Mouse (Mus musculus): Measurements from ENCODE around the gene Satb2.
A peak's percentile ranks its signal among the peaks of the same experiment; 100 is the strongest.

The Satb2 gene

DNA sequence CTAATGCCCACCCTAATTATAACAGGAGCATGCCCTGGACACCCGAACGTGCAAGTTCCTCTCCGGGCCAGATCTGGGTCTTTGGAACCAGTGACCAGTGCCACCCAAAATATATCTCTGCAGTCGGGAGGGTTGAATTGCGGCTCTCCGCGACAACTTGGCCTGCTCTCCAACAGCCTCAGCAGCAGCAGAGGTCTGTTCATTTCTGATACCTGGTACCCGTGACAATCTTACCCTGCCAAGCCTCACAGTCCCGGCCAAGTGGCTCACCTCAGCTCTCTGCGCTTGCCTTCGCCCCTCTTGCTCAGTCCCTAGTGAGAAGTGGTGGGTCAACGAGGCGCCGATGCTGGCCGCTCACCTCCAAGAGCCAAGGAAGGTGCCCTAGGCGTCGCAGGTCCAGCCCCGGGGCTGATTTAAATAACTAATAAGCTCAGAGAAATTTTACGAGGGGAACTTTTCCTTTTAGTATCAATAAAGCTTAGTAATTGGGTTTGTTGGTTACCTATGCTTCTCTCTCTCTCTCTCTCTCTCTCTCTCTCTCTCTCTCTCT lies at the start of gene Satb2:
Gene Satb2, minus strand, starts transcription at position 500 of the 550 bp plus-strand sequence.
- DNase-seq (ENCODE audit: low spot score), result no peak

DNA sequence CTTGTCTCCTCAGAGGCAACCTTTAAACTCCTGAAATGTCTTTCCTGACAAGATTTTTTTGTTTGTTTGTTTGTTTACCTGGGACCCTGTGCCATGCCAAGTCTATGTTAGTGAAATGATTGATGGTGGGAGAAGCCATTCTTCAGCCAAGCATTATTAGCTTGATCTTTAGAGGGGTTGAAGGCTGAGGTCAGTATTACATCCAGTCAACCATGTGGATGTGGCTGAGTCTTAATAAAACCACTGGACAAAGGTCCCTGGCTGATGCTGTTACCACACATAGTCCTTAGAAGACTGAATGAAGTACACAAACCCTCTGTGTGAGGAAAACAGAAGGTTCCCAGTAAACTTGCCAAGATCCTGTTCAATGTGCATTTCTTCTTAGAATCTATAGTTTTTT lies 40.5 kb upstream of the Satb2 start:
- DNase-seq (ENCODE audit: low spot score), result no peak

DNA sequence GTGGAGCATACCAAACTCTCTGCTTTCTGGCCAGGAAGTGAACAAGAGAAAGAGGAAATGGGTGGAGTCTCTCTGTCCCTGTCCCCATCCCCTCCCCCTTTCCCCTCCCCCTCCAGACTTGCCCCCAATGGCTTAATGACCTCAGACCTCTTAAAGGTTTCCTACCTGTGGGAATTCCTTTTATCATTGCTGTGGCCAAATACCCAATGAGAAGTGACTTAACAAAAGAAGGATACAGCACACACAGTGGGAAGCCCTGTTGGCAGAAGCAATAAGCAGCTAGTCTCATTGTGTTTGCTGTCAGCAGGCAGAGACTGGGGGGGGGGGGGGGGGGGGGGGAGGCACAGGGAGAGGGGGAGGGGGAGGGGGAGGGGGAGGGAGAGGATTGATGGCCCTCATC lies 35.4 kb upstream of the Satb2 start:
- no peak for DNase-seq (ENCODE audit: low spot score)

DNA sequence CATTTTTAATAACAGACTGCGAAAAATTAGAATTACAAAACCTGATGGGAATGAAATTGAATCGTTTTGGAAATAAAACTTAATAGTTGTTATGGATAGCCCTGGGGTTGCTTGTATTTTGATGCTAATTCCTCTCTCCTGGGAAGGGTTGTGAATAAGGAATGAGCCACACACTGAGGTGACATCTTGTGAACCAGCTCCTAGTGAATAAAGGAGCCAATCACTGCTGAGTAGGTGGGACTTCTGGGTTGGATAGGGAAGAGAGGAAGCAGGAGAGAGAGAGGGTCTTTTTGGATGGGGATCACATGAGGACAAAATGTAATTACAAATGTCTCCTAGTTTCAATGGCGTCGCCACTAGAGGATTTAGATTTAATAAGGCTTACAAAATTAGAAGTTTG lies 30.7 kb upstream of the Satb2 start:
- no peak for DNase-seq (ENCODE audit: low spot score)

DNA sequence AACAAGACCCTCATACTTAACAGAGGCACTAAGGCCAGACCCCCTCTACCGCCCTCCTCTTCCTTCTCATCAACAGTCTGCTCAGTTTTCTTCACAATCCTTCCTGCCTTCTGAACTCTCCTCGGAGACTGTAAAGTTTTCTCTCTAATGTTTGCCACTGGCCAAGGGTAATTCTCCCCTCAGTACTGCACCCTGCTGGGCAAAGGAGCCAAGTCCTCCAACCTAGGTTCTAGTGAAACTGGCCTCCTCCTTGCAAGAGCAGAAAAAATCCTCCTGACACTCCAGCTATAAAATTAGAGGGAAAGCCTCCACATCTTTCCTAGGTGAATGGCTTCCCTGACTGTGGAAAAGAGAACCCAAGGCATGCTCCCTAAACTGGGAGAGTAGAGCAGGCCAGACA lies 16.6 kb upstream of the Satb2 start:
- no peak for DNase-seq (ENCODE audit: low spot score)

DNA sequence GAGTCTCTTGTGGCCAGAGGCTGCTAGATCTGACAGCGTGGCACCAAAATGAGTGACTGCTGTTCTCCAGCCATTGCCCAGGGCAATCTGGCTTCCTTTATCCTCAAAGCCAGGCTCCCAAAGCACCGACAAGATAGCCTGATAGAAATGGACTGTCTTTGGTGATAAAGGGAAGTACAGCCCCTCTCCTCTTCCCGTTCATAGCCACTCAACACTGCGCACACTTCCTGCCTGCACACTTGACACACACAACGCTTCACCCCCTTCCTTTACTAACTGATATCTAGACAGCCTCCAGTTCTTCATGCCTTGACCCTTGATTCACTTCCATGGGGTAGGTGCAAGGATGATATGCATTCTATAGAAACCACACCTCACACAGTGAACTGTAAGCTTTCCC lies 13.9 kb upstream of the Satb2 start:
- no peak for DNase-seq (ENCODE audit: low spot score)

DNA sequence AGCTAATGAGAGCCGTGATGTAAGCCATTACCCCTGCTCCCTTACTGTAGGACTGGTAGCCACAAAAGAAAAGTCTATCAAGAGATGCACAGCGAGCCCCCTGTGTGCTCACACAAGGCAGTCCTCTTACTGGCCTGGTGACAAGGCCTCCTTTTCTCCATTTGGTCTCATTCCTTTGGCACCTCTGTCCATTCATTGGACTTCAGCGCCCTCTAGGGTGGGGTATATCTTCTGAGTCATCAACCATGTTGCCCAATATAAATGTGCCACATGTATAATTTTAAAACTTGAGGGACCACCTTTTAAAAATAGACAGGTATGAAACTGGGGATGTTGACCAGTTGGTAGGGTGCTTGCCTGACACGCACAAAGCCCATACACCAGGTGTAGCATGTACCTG lies 13.2 kb upstream of the Satb2 start:
- no peak for DNase-seq (ENCODE audit: low spot score)

DNA sequence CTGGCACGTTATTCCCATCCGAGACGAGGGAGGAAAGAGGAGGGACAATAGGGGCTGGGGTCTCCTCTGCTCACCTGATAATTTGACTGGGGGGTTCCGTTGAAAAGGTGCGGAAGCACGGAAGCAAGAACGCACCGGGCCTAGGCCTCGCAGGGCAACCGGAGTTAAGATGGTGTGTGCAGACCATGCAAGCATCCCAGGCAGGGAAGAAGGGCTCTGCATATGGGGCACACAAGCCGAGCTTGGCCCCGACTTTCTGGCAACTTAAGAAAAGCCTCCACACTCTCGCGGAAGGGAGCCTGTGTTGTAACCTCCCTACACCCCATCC lies 6.0 kb upstream of the Satb2 start:
- no peak for DNase-seq (ENCODE audit: low spot score)

DNA sequence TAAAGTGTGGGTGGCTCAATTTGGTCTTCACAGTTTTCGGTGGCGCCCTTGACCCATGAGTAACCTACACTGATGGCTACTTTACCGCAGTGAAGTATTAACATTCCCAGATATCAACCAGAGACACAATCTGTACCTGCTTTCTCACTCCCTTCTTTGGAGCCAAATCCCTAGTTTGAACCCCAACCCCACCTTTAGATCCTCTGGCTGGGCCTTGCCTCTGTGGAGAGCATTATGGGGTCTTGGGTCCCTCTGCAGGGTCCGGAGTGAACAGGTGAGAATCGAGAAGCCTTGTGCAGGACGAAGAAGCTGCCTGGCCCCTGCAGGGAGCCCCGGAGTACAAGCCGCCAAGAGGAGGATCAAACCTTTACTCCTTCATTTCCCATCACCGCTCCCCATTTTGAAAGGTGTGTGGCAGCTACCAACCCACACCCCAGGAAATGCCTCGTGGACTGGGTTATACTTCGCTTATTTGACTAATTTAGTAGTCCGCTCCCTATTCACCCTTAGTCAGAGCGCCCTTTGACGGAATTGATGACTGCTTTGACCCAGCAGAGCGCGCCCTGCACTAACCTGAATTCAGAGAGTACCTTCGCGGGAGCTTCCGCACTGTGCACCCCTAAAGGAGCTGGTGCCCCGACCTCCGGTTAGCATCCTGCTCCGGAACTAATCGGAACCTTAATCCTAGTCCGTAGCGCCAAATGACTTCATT lies 5.5 kb upstream of the Satb2 start:
- no peak for DNase-seq (ENCODE audit: low spot score)

DNA sequence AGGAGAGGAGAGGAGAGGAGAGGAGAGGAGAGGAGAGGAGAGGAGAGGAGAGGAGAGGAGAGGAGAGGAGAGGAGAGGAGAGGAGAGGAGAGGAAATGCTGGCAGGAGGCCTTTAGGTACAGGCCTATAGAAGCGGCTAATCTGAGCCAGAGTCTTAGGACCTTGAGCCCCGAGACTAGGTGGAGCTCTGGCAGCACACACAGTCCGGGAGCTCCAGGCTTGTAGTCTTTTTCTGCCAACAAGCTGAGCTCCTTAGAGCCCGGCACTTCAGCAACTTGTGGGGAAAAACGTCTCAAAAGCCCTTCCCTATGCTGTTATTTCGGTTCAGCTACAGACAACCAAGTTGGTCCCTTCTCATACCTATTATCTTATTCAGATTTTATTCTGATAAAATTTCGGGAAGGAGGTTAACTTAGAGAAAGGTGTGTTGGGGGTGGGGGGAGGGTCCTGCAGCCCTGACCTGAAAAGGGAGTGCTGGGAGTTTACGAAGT lies 4.7 kb upstream of the Satb2 start:
- no peak for DNase-seq (ENCODE audit: low spot score)

DNA sequence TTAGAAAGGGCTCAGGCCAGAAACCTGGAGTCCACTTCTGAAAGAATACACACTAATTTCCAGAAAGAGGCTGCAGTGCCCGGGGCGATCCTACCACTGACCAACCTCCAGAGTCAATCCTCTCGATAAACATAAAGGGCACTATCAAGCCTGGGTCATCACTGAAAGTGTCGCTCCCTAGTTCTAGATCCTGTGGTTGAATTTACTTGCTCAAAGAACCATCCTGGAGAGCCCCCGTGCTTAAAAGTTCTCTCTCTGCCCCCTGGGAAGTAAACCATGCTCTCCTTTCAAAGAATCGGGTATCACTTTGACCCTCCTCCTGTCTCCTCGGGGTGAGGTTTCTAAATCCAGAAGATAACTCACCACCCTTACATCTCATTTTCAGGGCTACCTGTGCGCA lies 4.2 kb upstream of the Satb2 start:
- DNase-seq (ENCODE audit: low spot score), result no peak

DNA sequence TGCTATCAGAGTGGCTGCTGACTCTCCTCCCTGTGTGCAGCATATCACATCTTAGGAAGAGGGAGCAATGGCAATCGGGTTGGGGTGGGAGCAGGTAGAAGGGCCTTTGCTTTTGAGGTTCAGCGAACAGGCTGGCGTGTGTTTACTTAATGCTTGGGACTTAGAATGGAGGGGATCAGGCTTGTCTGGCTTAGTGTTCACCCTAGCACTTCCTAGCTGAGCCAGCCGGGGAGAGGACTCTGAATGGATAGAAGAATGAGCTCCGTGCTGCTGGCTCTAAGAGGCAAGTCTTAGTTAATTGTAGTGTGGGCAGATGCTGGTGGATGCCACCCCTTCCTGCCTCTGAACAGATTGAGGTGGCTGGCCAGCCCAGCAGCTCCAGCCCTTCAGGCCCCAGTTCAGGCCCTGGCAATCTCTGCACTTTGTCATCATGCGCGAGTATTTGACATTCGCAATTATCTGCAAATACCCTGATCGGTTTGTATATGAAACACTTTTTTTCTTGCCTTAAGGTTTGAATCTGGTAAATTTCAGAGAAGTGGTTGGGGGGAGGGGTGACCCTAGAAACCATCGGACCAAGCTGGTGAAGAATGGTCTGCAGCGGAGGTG lies 3.6 kb upstream of the Satb2 start:
- no peak for DNase-seq (ENCODE audit: low spot score)

DNA sequence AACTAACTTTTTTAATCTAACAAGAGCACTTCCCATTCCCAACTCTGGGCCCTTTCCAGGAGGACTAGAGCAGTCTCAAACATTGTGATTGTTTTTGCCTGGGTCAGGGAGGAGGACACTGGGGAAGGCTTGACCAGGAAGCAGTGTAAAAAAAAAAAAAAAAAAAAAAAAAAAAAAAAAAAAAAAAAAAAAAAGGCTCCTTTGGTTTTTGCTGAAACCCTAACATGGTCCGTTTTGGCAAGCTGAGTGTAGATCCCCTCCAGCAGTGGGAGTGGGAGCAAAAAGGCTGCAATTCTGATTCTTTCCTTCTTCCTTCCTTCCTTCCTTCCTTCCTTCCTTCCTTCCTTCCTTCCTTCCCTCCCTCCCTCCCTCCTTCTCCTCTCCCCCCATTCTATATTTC lies 3.1 kb upstream of the Satb2 start:
- no peak for DNase-seq (ENCODE audit: low spot score)

DNA sequence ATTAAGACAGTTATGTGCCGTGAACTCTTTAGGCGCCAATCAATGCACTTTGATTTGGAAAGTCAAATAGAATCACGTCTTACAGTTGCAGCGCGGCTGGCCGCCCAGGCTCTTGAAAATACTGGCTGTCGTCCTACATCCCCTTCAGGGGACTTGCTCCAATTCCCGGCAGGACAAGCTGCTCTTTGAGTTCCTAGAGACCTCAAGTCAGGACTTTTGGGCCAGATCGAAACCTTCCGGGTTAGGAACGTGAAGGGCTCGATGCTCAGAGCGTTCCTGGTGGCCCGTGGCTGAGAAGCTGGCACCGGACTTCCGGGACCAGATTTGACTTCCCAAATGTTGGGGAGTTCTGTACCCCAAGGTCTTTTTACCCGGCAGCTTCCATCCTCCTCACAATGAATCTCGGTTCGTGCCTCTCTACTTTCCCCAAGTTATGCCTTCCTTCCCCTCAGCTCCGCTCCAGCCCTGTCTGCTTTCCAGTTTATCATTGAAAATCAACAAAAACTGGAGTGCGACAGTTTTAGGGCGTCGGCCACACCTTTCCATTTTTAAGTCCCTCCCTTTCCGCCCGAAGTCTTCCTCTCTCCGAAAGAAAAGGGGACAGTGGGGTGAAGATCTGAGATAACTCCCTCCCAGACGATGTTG lies 2.3 kb upstream of the Satb2 start:
- no peak for DNase-seq (ENCODE audit: low spot score)

DNA sequence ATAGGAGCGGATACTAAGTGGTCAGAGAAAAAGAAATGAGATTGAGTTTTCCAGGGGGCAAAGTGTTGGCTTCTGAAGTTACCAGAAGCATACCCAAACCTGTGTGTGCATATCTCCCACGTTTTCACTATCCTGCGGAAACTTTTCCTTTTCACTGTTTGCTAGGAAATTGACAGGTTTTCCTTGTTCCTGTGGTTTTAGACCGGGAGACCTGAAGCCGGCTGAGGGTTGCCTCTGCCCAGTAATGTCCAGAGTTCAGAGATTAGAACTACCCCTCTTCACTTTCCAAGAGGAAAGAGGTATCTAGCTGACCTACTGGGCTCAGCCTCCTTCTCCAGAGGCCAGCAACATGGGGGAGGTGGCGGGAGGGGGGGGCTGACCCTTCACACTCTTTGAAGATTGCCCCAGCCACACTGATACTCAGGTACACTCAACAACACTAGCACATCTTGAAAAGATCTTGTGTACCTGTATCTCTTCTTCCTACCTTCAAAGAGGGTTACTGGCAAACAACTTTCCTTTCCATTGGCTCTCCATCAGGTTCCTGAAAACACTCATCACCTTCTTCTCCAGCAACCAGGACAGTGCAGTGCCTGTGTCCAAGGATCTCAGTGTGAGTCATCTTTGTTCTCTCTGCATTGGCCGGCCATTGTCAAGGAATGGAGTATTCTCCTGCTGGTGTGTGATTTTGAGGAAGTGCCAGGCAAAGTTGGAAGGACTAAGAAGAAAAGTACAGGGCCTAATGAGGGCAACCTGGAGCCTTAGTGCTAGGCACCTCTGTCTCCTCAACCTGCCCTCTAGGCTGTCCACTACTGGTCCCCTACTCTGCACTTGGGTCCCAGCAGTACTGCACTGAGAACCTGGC lies 1.3 kb upstream of the Satb2 start:
- DNase-seq (ENCODE audit: low spot score), result no peak

DNA sequence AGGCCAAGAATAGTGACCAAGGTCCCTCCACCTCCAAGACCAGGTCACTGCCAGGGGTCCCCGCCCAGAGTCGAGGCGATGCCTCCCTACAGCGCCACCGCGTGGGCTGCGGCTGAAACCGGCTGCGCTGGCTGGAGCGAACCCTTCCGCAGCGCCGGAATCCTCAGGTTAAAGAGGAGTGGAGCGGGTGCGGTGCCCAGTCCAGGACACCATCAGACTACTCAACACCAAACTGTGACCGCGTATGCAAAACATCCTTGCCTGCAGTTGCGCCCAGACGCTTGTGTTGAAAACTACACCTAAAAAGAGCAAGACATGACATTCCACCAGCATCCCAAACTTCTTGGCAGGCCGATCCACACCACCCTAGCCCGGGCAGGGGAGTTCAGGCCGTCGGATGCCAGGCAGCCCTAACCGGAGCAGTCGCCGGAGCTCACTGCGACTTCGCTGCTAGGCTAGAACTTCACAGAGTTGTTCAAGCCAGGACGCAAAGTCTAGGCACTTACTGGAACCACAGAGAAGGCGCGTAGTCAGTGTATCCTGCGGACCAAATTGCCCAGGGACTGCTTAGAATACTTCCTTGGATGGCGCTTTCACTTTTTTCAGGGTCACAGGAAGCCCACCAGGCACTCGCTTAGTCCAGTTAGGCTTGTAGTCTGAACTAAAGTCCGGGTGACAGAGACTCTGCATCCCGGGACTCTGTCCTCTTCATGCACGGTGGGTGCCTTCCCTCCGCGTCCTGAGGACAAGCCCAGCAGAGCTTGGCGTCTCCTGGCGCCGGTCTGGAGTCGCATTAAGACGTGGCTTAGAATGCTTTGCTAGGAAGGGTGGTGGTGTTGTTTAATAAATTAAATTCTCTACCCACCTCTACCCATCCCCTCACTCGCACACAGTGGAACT lies 999 bp downstream of the Satb2 start:
- peak; percentile 68 for DNase-seq (ENCODE audit: low spot score)

DNA sequence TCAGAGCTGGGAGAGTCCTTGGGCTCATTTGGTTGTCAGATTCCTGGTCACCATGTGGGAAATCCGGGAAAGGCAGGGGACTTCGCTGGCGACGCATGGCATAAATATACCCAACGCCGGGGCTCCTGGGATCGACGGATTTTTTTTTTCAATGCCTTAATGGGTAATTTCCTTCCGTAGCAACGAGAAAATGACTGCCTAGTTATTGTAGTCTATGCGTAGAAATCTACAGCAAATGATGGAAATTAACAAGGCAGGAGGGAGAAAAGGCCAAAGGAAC lies 1.7 kb downstream of the Satb2 start:
- no peak for DNase-seq (ENCODE audit: low spot score)

DNA sequence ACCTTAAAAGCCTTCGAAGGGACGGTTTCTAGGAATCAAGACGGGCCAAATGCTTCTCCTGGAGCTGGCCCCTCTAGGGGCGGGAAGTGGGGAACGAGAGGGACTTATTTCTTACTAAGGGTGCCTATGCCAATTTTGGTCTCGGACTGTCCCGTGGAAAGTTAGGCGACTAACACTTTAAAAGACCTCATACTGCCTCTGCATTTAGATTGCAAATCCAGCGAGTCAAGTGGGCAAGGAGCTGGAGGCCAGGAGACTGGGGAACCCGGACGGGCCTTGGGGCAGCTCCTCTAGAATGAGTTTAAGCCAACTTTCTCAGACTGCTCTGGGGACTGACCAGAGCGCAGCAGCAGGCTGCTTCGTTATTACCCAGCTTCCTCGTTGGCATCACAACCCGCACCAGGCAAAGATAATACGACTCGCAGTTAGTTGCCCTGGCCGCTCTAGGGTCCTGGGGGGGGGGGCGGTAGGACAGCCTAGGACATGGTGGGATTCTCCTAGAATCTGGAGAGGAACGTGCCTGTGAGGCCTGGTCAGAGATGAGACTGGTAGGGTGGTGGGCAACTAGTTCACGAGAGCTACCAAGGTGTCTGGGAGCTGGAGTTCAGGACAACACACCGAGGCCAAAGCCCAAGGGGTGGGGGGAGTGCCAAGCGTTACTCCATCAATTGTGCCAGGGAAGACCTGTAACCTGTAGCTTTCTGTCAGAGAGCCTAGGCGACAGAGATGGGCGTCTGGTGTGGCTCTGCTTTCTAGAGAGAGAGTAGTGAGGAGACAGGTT lies 2.2 kb downstream of the Satb2 start:
- no peak for DNase-seq (ENCODE audit: low spot score)

DNA sequence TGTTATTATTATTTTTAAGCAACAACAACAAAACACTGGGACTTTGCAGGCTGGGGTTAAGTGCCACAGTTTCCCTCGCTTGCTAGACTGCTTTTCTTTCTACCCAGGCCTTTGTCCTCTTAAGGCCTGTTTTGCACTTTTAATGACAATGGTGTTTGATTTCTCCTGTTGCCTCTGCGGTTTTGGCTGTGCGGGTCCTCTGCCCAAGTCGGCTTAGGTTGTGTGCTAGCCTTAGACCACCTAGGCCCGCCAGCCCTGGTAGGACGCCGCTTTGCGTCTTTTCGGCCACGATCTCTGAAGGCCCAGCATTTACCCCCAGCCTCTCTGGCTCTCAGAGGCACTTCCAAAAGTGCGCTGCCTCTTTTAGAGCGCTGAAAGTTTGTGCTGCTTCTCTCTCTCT lies 2.9 kb downstream of the Satb2 start:
- DNase-seq (ENCODE audit: low spot score), result no peak

DNA sequence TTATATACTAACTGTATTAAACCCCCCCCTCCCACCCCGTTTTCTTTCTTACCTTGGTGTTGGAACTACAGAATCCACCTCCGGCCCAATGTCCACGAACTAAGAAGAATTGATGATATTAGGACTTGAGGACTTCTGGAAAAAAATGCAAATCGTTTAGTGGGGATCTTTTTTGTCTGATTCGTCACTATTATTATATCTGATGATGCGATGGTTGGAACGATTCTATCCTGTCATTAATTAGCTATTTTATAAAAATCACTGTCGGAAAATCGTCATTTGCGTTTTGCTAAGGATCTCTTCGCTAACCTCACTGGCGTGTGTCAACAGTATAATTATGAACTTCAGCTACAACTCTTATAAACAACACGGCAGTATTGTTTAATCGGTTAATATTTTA lies 4.3 kb downstream of the Satb2 start:
- DNase-seq (ENCODE audit: low spot score), result no peak

DNA sequence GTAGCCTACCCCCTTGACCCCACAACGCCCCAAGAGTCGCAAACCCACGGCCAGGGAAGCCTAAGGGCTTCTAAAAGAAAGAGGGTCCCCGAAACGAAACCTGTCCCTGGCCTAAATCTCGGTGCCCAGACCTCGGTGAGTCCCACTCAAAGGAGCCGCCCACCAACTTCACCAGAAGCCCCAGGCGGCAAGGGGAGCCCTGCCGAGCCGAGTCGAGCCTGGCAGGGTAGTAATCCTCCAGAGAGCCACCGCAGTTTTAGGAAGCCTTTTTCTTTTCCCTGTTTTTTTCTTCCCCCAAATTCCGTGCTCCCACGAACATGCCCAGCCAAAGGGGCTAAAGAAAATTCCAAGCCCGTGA lies 4.9 kb downstream of the Satb2 start:
- no peak for DNase-seq (ENCODE audit: low spot score)
